Mouse (Mus musculus) spleen, adult 2 months (tissue): ENCODE data around the gene Rap1gap2.

ENCODE experiments used
- CTCF ChIP-seq: fragments of 200-500 bp; IDR thresholded peaks from 2 replicates; pipeline ENCODE4 v1.5.1; 2011; ENCODE audit warnings: mild to moderate bottlenecking, inconsistent platforms; ENCODE audit not compliant: insufficient read depth, insufficient read length, insufficient replicate concordance; ENCODE audit errors: extremely low read depth
- POLR2A ChIP-seq: fragments of 200-500 bp; IDR thresholded peaks from 2 replicates; pipeline ENCODE4 v1.6.1; 2011; ENCODE audit warnings: low read depth, low read length, inconsistent platforms

DNA sequence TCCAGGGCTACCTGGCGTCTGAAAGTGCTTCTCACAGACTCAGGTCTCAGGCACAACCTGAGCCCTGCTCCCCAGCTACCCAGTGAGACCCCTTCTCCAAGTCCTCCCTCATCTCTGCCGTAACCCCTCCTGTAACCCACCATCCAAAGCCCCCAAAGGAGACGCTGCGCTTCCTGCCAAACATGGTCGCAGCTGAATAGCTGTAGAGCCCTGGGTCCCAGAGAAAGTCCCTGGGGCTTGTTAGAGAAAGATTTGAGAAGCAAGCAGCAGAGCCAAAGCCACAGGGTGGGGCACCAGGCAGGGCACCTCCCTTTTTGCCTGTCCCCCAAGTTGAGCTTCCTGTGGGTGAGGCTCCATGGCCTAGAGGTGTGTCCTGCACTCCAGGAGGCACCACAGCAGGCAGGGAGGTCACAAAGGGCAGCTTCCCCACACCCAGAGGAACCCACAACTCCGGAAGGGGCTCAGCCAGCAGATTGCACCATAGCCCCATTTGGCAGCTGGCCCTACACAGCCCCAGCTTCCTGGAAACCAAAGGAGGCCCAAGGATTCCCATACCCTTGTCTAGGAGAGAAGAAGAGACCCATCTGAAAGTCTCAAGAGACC is 38.2 kb downstream of the Rap1gap2 start:
- TF ChIP-seq POLR2A (no peak), CTCF (no peak)
